Mouse (Mus musculus) regulatory T cell (primary cell): ENCODE results near the gene Cers2.
"Not testable (repeated sequence)": the region's sequence is repeated elsewhere in the genome, so short reads cannot be mapped to it uniquely, and the experiment has no call there.

ENCODE experiments used
- in situ Hi-C: fragments of 300-600 bp; cut with MboI, MseI; formaldehyde crosslinking; loops from one replicate; pipeline ENCODE4 v1.15.1; 2025; ENCODE audit warnings: high pct_unique_total_duplicates

Gene Cers2

GRCm38 (mm10) chr3:95317414-95318080 lies 3.0 kb downstream of the Cers2 start:
- in situ Hi-C loops = no loop called here

- in situ Hi-C loops = no loop called here
Observed at GRCm38 (mm10) chr3:95318548-95318947, 4.0 kb downstream of the Cers2 start.

GRCm38 (mm10) chr3:95319110-95319509 lies 4.5 kb downstream of the Cers2 start:
- in situ Hi-C loops = no loop called here

GRCm38 (mm10) chr3:95319701-95320625 lies 5.4 kb downstream of the Cers2 start:
- in situ Hi-C loops = no loop called here

- in situ Hi-C loops = no loop called here
Observed at GRCm38 (mm10) chr3:95323429-95323828, 8.8 kb downstream of the Cers2 start.

- in situ Hi-C loops = no loop called here
Observed at GRCm38 (mm10) chr3:95324454-95325144, 10.0 kb downstream of the Cers2 start.

GRCm38 (mm10) chr3:95328803-95329404 lies 14.3 kb downstream of the Cers2 start:
- in situ Hi-C loops = no loop called here

GRCm38 (mm10) chr3:95331528-95331927 lies 16.9 kb downstream of the Cers2 start:
- in situ Hi-C loops = no loop called here

- in situ Hi-C loops = no loop called here
Observed at GRCm38 (mm10) chr3:95337345-95337744, 22.8 kb downstream of the Cers2 start.

- in situ Hi-C loops = no loop called here
Observed at GRCm38 (mm10) chr3:95338251-95338650, 23.7 kb downstream of the Cers2 start.

- in situ Hi-C loops = loop anchor here (10.0 kb wide), 1 partner anchor 111 kb away; no protein-coding TSS in a partner anchor
Observed at GRCm38 (mm10) chr3:95343356-95344000, 28.9 kb downstream of the Cers2 start.

GRCm38 (mm10) chr3:95346454-95346853 lies 31.9 kb downstream of the Cers2 start:
- in situ Hi-C loops = loop anchor here (10.0 kb wide), 1 partner anchor 108 kb away; no protein-coding TSS in a partner anchor

- in situ Hi-C loops = loop anchor here (10.0 kb wide), 1 partner anchor 106 kb away; no protein-coding TSS in a partner anchor
Observed at GRCm38 (mm10) chr3:95348343-95348742, 33.8 kb downstream of the Cers2 start.

GRCm38 (mm10) chr3:95349491-95349890 lies 34.9 kb downstream of the Cers2 start:
- in situ Hi-C loops = loop anchor here (10.0 kb wide), 1 partner anchor 105 kb away; no protein-coding TSS in a partner anchor

GRCm38 (mm10) chr3:95355911-95356544 lies 41.4 kb downstream of the Cers2 start:
- in situ Hi-C loops = not testable (repeated sequence)

GRCm38 (mm10) chr3:95356701-95357449 lies 42.3 kb downstream of the Cers2 start, which contains the start of gene Setdb1:
Setdb1 (minus strand) TSS chr3:95357202.
- in situ Hi-C loops = not testable (repeated sequence)

- in situ Hi-C loops = no loop called here
Observed at GRCm38 (mm10) chr3:95357746-95358145, 43.2 kb downstream of the Cers2 start.

- in situ Hi-C loops = not testable (repeated sequence)
Observed at GRCm38 (mm10) chr3:95360276-95360675, 45.7 kb downstream of the Cers2 start.

GRCm38 (mm10) chr3:95370101-95370500 lies 55.5 kb downstream of the Cers2 start:
- in situ Hi-C loops = no loop called here
